Mouse (Mus musculus) testis, postnatal 10 days (tissue): ENCODE data around the gene Mab21l2.

Experiments
- DNase-seq: peaks from one replicate; pipeline ENCODE4 v3.0.0; 2021; ENCODE audit warnings: low spot score

Gene Mab21l2

DNA sequence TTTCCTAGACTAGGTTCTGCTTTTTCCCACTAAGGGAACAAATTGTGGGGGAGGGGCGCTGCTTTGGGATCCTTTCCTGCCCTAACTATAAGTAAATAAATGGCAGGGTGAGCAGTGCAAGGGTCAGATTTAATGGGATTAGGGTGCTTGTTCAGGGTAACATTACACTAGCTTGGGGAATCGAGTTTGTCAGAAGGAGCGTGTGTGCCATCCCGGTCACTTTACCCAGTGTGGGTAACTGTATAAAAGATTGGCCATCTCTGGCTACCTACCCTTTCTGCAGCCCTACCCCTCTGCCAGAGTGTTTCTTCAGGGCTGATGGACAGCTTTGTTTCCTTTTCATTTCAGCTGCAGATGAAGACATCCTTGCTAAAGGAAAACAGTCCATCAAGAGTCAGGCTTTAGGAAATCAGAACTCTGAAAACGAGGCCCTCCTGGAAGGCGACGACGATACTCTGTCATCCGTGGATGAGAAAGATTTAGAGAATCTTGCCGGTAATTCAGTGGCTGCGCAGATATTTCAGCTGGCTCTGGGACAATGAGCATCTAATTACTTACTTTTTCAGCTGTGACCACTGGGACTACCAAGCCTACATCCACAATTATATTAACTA, 8.8 kb downstream of the Mab21l2 start:
- no peak for DNase-seq

- no peak for DNase-seq
Observed at GRCm38 (mm10) chr3:86538645-86539554, 9.5 kb downstream of the Mab21l2 start.

GRCm38 (mm10) chr3:86536751-86537150, 11.7 kb downstream of the Mab21l2 start:
- DNase-seq, result no peak

DNA sequence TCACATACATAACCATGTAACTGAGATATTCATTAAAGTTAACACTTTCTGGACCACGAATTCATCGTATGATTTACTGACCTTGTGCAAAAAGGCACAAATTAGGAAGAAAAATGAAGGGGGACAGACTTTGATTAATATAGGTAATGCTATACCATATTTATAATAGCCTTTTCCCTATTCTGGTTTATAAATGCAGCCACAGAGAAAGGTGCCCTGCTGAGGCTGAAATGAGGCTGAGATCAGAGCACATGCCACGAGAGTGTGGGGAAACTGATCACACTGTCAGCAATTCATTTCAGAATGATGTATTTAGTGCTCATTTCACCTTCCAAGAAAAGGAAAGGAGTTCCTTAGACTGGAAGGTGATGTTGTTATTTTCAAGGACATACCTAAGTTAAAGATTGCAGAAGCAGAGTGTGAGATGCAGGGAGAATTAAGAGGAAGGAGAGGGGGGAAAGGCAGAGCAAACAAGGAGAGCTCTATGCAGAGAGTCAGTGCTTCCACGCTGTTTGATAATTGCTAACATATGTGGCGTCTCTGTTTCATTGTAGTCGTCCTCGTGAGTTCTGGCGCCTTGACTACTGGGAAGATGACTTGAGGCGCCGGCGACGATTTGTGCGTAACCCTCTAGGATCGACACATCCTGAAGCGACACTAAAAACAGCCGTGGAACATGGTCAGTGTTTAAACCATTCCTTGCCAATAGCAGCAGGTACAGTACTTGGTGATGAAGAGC, 16.7 kb downstream of the Mab21l2 start:
- DNase-seq, result no peak

DNA sequence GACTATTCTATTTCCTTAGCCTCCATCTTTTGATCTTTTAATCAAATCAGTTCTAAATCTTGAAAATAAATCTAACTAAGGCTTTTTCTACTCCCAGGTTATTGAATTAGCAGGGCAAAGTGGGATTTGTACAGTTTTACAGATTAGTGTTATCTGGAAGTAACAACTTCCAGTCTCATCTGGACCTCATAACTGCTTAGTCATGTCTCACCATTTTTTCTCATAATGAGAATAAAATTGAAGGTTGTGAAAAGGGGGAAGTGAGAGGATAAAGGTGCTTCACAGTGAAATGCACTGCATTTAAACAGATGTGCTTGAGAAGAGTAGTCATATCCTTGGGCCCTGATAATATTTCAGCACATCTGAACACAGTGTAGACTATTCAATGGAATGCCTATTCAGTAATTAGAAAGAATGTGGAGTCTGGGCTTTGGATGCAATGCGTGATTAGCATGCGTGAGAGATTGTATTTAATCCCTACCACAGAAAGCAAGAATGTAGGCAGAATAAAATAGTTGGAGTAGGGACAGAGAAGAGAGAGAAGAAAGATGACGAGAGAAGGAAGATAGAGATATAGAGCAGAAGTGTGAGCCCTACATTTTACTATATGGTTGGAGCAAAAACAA, 25.4 kb downstream of the Mab21l2 start:
- DNase-seq, result no peak

GRCm38 (mm10) chr3:86518506-86519109, 29.8 kb downstream of the Mab21l2 start:
- no peak for DNase-seq

- no peak for DNase-seq
Observed at GRCm38 (mm10) chr3:86500586-86500985, 47.8 kb downstream of the Mab21l2 start.
